ENCODE assay signal across 8 mouse cellular contexts in genomic region chr7:25333596-25334307, GRCm38 (mm10). TPM values are rescaled to one million over a fixed set of nuclear protein-coding genes. Genes with fewer than 3 reads are reported as not detected.
DNase-seq lines count a peak whose midpoint lies in the region; ATAC-seq lines count a peak whose summit lies in the region.

No protein-coding gene starts in this region.

- DNase-seq in urinary bladder, adult 18-20 months (ENCODE audit: low spot score in 2 of 2) = peak; percentile 29 to 44
- DNase-seq in urinary bladder, postnatal 10 days (ENCODE audit: low spot score) = no peak
- peak; percentile 76 for DNase-seq in embryo, embryonic 9.5 days (ENCODE audit: extremely low spot score)
- DNase-seq in heart, adult 11 months = peak; percentile 95
- DNase-seq in kidney, adult 11 months = peak; percentile 67
- peak; percentile 86 for DNase-seq in limb, embryonic 11.5 days (ENCODE audit: low spot score)
- peak; percentile 82 for DNase-seq in midbrain, embryonic 14.5 days
- peak; percentile 68 to 70 for DNase-seq in spleen, postnatal 36 days (ENCODE audit: low spot score in 2 of 2)

- H3K27ac ChIP-seq in limb, embryonic 11.5 days (replicated peaks; ENCODE audit: low read depth, low read length) = no peak overlapping the region
- no peak overlapping the region for H3K27ac ChIP-seq in midbrain, embryonic 14.5 days (replicated peaks; ENCODE audit: low read depth, low read length)

- no peaks in the 10 kb centered on the region for H3K9me3 ChIP-seq in limb, embryonic 11.5 days (ENCODE audit: control insufficient read depth, low read length)
- H3K9me3 ChIP-seq in midbrain, embryonic 14.5 days (ENCODE audit: control insufficient read depth, low read length) = no peaks in the 10 kb centered on the region

- H3K36me3 ChIP-seq in limb, embryonic 11.5 days (ENCODE audit: control insufficient read depth, insufficient read depth, low read length) = peaks cover 18% of the 10 kb centered on the region
- peaks cover 59% of the 10 kb centered on the region for H3K36me3 ChIP-seq in midbrain, embryonic 14.5 days (ENCODE audit: control insufficient read depth, insufficient read depth, low read length)

- WGBS in limb, embryonic 11.5 days = 44% methylated on average over 16 of the region's 16 CpGs
- 41% methylated on average over 16 of the region's 16 CpGs for WGBS in midbrain, embryonic 14.5 days

- H3K27me3 ChIP-seq in limb, embryonic 11.5 days (ENCODE audit: control insufficient read depth, insufficient read depth, low read length) = no peaks in the 10 kb centered on the region
- H3K27me3 ChIP-seq in midbrain, embryonic 14.5 days (ENCODE audit: control insufficient read depth, insufficient read depth, low read length) = no peaks in the 10 kb centered on the region

- H3K4me2 ChIP-seq in limb, embryonic 11.5 days (ENCODE audit: low read depth, severe bottlenecking) = no peak overlapping the region
- H3K4me2 ChIP-seq in midbrain, embryonic 14.5 days (ENCODE audit: low read length) = no peak overlapping the region

- H3K9ac ChIP-seq in limb, embryonic 11.5 days (ENCODE audit: low read length) = no peak overlapping the region
- no peak overlapping the region for H3K9ac ChIP-seq in midbrain, embryonic 14.5 days (replicated peaks; ENCODE audit: low read length)

- H3K4me3 ChIP-seq in limb, embryonic 11.5 days (ENCODE audit: low read depth, low read length) = no peak overlapping the region
- no peak overlapping the region for H3K4me3 ChIP-seq in midbrain, embryonic 14.5 days (replicated peaks; ENCODE audit: low read depth, low read length)

- ATAC-seq in limb, embryonic 11.5 days (ENCODE audit: insufficient number of reproducible peaks, low FRiP score, low TSS enrichment, low read depth) = 0 out of 2 replicates have a peak, but pooled peaks have one; percentile 44
- no peak; the same call in 1 of the 2 replicates for ATAC-seq in midbrain, embryonic 14.5 days (ENCODE audit: low FRiP score, low TSS enrichment)

- no peaks in the 10 kb centered on the region for H3K4me1 ChIP-seq in limb, embryonic 11.5 days (ENCODE audit: control insufficient read depth, insufficient read depth, low read length)
- no peaks in the 10 kb centered on the region for H3K4me1 ChIP-seq in midbrain, embryonic 14.5 days (ENCODE audit: control insufficient read depth, insufficient read depth, low read length)

RNA-seq across cellular contexts. Expression of gene Megf8, which starts 16.8 kb away (rescaled TPM):
- 13.8 and 14.4 TPM in 2 replicates for polyA plus RNA-seq in limb, embryonic 11.5 days (2014; fragmentation: Nextera tagmentation; extraction: Ambion mirVana)
- polyA plus RNA-seq in midbrain, embryonic 14.5 days (2014; fragmentation: Nextera tagmentation; extraction: Ambion mirVana) = 21.6 and 23.2 TPM in 2 replicates

RNA-seq across cellular contexts. Expression of gene Tmem145, which starts 27.8 kb away (rescaled TPM):
- polyA plus RNA-seq in limb, embryonic 11.5 days (2014; fragmentation: Nextera tagmentation; extraction: Ambion mirVana) = 0.33 and 0.58 TPM in 2 replicates
- polyA plus RNA-seq in midbrain, embryonic 14.5 days (2014; fragmentation: Nextera tagmentation; extraction: Ambion mirVana) = 68.6 and 77.8 TPM in 2 replicates

RNA-seq across cellular contexts. Expression of gene Prr19, which starts 32.5 kb away (rescaled TPM):
- 1.1 and 1.4 TPM in 2 replicates for polyA plus RNA-seq in limb, embryonic 11.5 days (2014; fragmentation: Nextera tagmentation; extraction: Ambion mirVana)
- polyA plus RNA-seq in midbrain, embryonic 14.5 days (2014; fragmentation: Nextera tagmentation; extraction: Ambion mirVana) = 3.0 and 3.2 TPM in 2 replicates

RNA-seq across cellular contexts. Expression of gene Cnfn, which starts 35.8 kb away (rescaled TPM):
- polyA plus RNA-seq in limb, embryonic 11.5 days (2014; fragmentation: Nextera tagmentation; extraction: Ambion mirVana) = not detected in 2 replicates
- not detected in 2 replicates for polyA plus RNA-seq in midbrain, embryonic 14.5 days (2014; fragmentation: Nextera tagmentation; extraction: Ambion mirVana)

RNA-seq across cellular contexts. Expression of gene Pafah1b3, which starts 36.0 kb away (rescaled TPM):
- 249 and 261 TPM in 2 replicates for polyA plus RNA-seq in limb, embryonic 11.5 days (2014; fragmentation: Nextera tagmentation; extraction: Ambion mirVana)
- polyA plus RNA-seq in midbrain, embryonic 14.5 days (2014; fragmentation: Nextera tagmentation; extraction: Ambion mirVana) = 630 and 836 TPM in 2 replicates

Comparison
In these comparisons a context has a peak if more than half of its experiments do, and no peak if none do; other contexts are left out.
1. RNA of gene Tmem145, which starts 27.8 kb away (polyA plus RNA-seq): 68.6 to 77.8 TPM in midbrain, embryonic 14.5 days; 0.33 to 0.58 TPM in limb, embryonic 11.5 days; every median in the first group is over 10 times any median in the second.